Mouse (Mus musculus): ENCODE measurements around the gene Themis.

GRCm38 (mm10) chr10:28812571-28812936 lies 144.4 kb downstream of the Themis start:
- TF ChIP-seq CTCF (IDR thresholded peaks at IDR 0.05; ENCODE audit: low read depth, low read length), result no peak
- TF ChIP-seq POLR2AphosphoS5 (IDR thresholded peaks at IDR 0.05; ENCODE audit: insufficient replicate concordance, low read depth, low read length), result no peak
- no peak for TF ChIP-seq GATA1 (IDR thresholded peaks at IDR 0.05; ENCODE audit: borderline replicate concordance, low read length)
- no peak for TF ChIP-seq TAL1 (conservative IDR thresholded peaks at IDR 0.05; ENCODE audit: low read depth, low read length)

Data from G1E (cell line).